Mouse (Mus musculus): ENCODE results near the gene Actr10. TPM values are rescaled to one million over a fixed set of nuclear protein-coding genes. Genes with fewer than 3 reads are reported as not detected.

Actr10 gene
- polyA plus RNA-seq, 1 experiment from 2014 or later, result 192 TPM

DNA sequence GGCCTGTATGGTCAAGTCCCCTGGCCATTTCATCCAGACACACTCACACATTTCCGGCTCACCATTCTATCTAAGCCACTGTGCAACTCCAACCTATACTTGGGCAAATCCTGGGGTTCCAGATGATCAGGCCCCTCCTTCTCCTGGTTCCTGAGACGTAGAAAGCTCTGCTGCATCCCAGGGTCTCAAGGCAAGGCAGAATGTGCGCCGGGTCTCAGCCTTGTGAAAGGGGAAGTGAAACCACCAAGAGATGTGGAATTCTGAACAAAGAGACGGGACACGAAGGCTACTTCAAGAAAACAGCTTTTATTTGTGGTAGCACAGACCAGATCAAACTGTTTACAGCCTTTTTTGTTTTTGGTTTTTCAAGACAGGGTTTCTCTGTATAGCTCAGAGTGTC is 68.5 kb downstream of the Actr10 start:
- no peaks in the 10 kb centered on the region; the same call in 1 of the 2 replicates for H3K36me3 ChIP-seq (ENCODE audit: insufficient read depth, low read length)
- no peak overlapping the region for H3K9ac ChIP-seq (replicated peaks; ENCODE audit: low read depth)
- no peak overlapping the region for H3K4me2 ChIP-seq (replicated peaks; ENCODE audit: low read depth, low read length)
- no peaks in the 10 kb centered on the region for H3K9me3 ChIP-seq (ENCODE audit: low read length)
- WGBS, result 93% methylated on average over 6 of the region's 6 CpGs
- DNase-seq (ENCODE audit: low spot score) (no peak), ATAC-seq (no peak)
- no peak overlapping the region for H3K27ac ChIP-seq (ENCODE audit: low read length)
- TF ChIP-seq EP300 (IDR thresholded peaks at IDR 0.05), result no peak
- no peak for TF ChIP-seq CTCF (IDR thresholded peaks at IDR 0.05)
- H3K27me3 ChIP-seq (replicated peaks; ENCODE audit: insufficient read depth, low read length), result no peaks in the 10 kb centered on the region
- no peaks in the 10 kb centered on the region for H3K4me1 ChIP-seq (ENCODE audit: insufficient read depth, low read depth, low read length)
- no peak overlapping the region for H3K4me3 ChIP-seq (ENCODE audit: low read depth, low read length)

GRCm38 (mm10) chr12:71006901-71007300 is 69.2 kb downstream of the Actr10 start:
- H3K4me2 ChIP-seq (replicated peaks; ENCODE audit: low read depth, low read length), result no peak overlapping the region
- H3K27me3 ChIP-seq (replicated peaks; ENCODE audit: insufficient read depth, low read length), result no peaks in the 10 kb centered on the region
- no peaks in the 10 kb centered on the region for H3K9me3 ChIP-seq (ENCODE audit: low read length)
- H3K27ac ChIP-seq (ENCODE audit: low read length), result peak overlapping the region; percentile 48
- H3K9ac ChIP-seq (replicated peaks; ENCODE audit: low read depth), result no peak overlapping the region
- WGBS, result 30% methylated on average over 7 of the region's 7 CpGs
- no peaks in the 10 kb centered on the region; the same call in 1 of the 2 replicates for H3K36me3 ChIP-seq (ENCODE audit: insufficient read depth, low read length)
- ATAC-seq (peak; percentile 87), DNase-seq (ENCODE audit: low spot score) (peak; percentile 66)
- no peak overlapping the region for H3K4me3 ChIP-seq (ENCODE audit: low read depth, low read length)
- no peaks in the 10 kb centered on the region for H3K4me1 ChIP-seq (ENCODE audit: insufficient read depth, low read depth, low read length)
- peak; percentile 84 for TF ChIP-seq EP300 (IDR thresholded peaks at IDR 0.05)
- no peak for TF ChIP-seq CTCF (IDR thresholded peaks at IDR 0.05)

GRCm38 (mm10) chr12:71009769-71010168 is 72.1 kb downstream of the Actr10 start:
- Histone ChIP-seq H3K4me2 (replicated peaks; ENCODE audit: low read depth, low read length) (no peak overlapping the region), H3K27ac (ENCODE audit: low read length) (no peak overlapping the region), H3K27me3 (replicated peaks; ENCODE audit: insufficient read depth, low read length) (no peaks in the 10 kb centered on the region), H3K9me3 (ENCODE audit: low read length) (no peaks in the 10 kb centered on the region), H3K4me1 (ENCODE audit: insufficient read depth, low read depth, low read length) (peaks cover 4% of the 10 kb centered on the region; the same call in 1 of the 2 replicates), H3K4me3 (ENCODE audit: low read depth, low read length) (no peak overlapping the region), H3K36me3 (ENCODE audit: insufficient read depth, low read length) (no peaks in the 10 kb centered on the region; the same call in 1 of the 2 replicates), H3K9ac (replicated peaks; ENCODE audit: low read depth) (no peak overlapping the region)
- TF ChIP-seq EP300 (IDR thresholded peaks at IDR 0.05) (no peak), CTCF (IDR thresholded peaks at IDR 0.05) (no peak)
- ATAC-seq (peak; percentile 75; the same call in 1 of the 2 replicates), DNase-seq (ENCODE audit: low spot score) (peak; percentile 77)
- WGBS, result 38% methylated on average over 4 of the region's 4 CpGs

Other genes starting within 250 kb of the Actr10 start
- gene Frmd6, start 112.3 kb upstream of the Actr10 start, polyA plus RNA-seq (2015; fragmentation: Nextera tagmentation; extraction: Ambion mirVana), result 25.5 and 27.9 TPM in 2 replicates
- 375 and 418 TPM in 2 replicates for gene Psma3, start 36.8 kb downstream of the Actr10 start, polyA plus RNA-seq (2015; fragmentation: Nextera tagmentation; extraction: Ambion mirVana)
- gene Arid4a, start 78.1 kb downstream of the Actr10 start, polyA plus RNA-seq (2015; fragmentation: Nextera tagmentation; extraction: Ambion mirVana), result 42.9 and 45.1 TPM in 2 replicates
- 0.86 and 1.0 TPM in 2 replicates for gene Tomm20l, start 173.6 kb downstream of the Actr10 start, polyA plus RNA-seq (2015; fragmentation: Nextera tagmentation; extraction: Ambion mirVana)
- 33.3 and 36.2 TPM in 2 replicates for gene Timm9, start 198.8 kb downstream of the Actr10 start, polyA plus RNA-seq (2015; fragmentation: Nextera tagmentation; extraction: Ambion mirVana)
- 8.1 TPM in 2 replicates for gene 2700049A03Rik, start 199.0 kb downstream of the Actr10 start, polyA plus RNA-seq (2015; fragmentation: Nextera tagmentation; extraction: Ambion mirVana)

Measured in lung, postnatal 0 days (tissue).